Mouse (Mus musculus): ENCODE results near the gene 4930452B06Rik. TPM values are rescaled to one million over a fixed set of nuclear protein-coding genes. Genes with fewer than 3 reads are reported as not detected.

4930452B06Rik gene
- total RNA-seq, 4 experiments from 2014 or later = 0.12 TPM; not detected in 3

GRCm38 (mm10) chr14:8525232-8525631 is 140.8 kb downstream of the 4930452B06Rik start:
- DNase-seq (ENCODE audit: low spot score in 2 of 2) = no peak

GRCm38 (mm10) chr14:8517681-8518080 is 148.4 kb downstream of the 4930452B06Rik start:
- no peak for DNase-seq (ENCODE audit: low spot score in 2 of 2)

- DNase-seq (ENCODE audit: low spot score in 2 of 2) = no peak
Measured at GRCm38 (mm10) chr14:8514071-8514470, 152.0 kb downstream of the 4930452B06Rik start.

- no peak for DNase-seq (ENCODE audit: low spot score in 2 of 2)
Measured at GRCm38 (mm10) chr14:8511276-8511675, 154.8 kb downstream of the 4930452B06Rik start.

GRCm38 (mm10) chr14:8510288-8510959 is 155.6 kb downstream of the 4930452B06Rik start:
- DNase-seq (ENCODE audit: low spot score in 2 of 2) = no peak

GRCm38 (mm10) chr14:8508669-8509068 is 157.4 kb downstream of the 4930452B06Rik start:
- DNase-seq (ENCODE audit: low spot score in 2 of 2) = no peak

DNA sequence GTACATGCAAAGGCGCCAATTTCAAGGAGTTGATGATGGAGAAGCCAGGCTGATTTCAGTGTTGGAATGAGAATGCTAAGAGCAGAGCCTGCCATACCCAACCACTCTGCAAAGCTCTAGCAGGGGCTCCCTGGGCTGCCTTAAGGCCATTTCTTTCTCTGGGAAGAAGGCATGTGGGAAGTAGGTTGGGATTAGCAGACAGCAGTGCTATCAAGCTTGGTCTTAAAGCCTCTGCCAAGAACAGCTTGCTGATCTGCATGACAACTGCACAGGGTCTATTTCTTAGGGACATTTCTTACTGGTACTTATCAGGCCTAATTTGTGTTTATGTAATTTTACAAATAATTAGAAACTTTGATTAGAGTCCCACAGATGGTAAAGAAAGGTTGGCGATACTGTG is 161.8 kb downstream of the 4930452B06Rik start:
- DNase-seq (ENCODE audit: low spot score in 2 of 2) = no peak

DNA sequence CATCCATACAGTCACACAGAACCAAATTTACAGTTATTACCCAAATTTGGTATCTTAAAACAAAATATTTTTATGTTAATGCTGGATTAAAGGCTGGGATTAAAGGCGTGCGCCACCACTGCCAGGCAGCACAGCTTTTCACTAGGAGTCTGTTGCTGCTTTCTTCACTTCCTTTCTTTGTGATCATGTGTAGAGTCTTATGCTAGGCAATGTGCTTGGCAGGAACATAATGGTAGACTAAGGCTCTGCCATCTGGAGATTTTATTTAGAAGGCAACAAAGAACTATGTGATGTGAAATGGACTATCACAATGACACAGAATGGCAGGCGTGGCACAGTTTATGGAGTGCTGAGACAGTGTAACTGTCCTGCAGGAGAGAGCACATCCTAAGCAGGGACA is 162.7 kb downstream of the 4930452B06Rik start:
- DNase-seq (ENCODE audit: low spot score in 2 of 2) = no peak

GRCm38 (mm10) chr14:8502496-8502895 is 163.5 kb downstream of the 4930452B06Rik start:
- DNase-seq (ENCODE audit: low spot score in 2 of 2) = no peak

GRCm38 (mm10) chr14:8495691-8496090 is 170.3 kb downstream of the 4930452B06Rik start:
- no peak for DNase-seq (ENCODE audit: low spot score in 2 of 2)

- no peak for DNase-seq (ENCODE audit: low spot score in 2 of 2)
Measured at GRCm38 (mm10) chr14:8494952-8495351, 171.1 kb downstream of the 4930452B06Rik start.

DNA sequence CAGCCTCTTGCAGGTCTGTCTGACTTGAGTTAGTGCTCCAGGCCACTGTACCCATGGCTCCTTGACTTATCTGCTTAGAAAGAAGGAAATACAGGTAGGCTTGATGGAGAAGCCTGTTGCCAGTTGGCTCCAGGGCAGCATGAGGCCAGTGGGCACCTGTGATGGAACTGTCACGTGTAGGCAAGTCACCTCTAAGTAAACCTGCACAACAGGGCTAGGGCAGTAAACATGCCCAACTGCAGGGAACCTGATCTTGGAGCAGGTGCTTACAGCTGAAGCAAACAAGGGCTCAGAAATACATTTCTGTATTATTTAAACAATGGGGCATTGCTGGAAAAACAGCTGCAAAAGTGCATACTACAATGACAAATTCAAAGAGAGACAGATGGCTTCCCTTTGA is 171.8 kb downstream of the 4930452B06Rik start:
- no peak for DNase-seq (ENCODE audit: low spot score in 2 of 2)

- no peak for DNase-seq (ENCODE audit: low spot score in 2 of 2)
Measured at GRCm38 (mm10) chr14:8478098-8478497, 187.9 kb downstream of the 4930452B06Rik start.

DNA sequence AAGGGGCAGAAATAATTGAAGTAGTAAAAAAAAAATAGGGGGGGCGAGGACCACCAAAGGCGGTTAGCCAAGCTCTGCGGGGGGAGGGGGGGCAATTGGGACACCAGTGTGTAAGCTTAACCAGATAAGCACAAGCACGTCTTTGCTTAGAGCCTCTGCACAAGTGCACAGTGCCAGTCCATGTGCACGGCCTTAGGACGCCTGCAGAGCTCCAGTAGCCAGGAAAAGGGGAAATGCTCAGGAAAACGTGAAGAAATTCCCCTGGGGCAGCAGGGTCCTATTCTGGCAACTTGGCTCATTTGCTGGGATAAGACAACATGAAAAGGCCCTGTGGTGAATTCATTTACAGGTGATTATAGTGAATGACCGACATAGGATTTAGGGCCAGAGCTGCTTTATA is 188.7 kb downstream of the 4930452B06Rik start:
- DNase-seq (ENCODE audit: low spot score in 2 of 2) = no peak

GRCm38 (mm10) chr14:8476606-8477005 is 189.4 kb downstream of the 4930452B06Rik start:
- no peak for DNase-seq (ENCODE audit: low spot score in 2 of 2)

GRCm38 (mm10) chr14:8475851-8476250 is 190.2 kb downstream of the 4930452B06Rik start:
- DNase-seq (ENCODE audit: low spot score in 2 of 2) = no peak

DNA sequence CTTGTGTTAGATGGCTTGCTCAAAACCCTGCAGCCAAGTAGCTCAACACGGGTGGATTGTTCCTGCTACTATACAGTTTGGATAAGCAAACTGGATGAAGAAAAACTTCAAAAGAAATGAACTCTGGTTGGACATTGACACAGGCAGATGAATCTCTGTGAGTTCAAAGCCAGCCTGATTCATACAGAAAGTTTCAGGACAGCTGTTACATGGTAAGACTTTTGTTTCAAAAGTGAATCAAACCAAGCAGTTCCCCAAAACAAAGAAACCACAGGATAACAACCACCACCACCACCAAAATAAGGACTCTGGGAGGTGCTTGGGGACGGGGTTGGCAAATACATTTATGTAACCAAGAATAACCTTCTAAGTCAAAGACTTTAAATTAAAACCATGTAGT is 193.2 kb downstream of the 4930452B06Rik start:
- DNase-seq (ENCODE audit: low spot score in 2 of 2) = no peak

DNA sequence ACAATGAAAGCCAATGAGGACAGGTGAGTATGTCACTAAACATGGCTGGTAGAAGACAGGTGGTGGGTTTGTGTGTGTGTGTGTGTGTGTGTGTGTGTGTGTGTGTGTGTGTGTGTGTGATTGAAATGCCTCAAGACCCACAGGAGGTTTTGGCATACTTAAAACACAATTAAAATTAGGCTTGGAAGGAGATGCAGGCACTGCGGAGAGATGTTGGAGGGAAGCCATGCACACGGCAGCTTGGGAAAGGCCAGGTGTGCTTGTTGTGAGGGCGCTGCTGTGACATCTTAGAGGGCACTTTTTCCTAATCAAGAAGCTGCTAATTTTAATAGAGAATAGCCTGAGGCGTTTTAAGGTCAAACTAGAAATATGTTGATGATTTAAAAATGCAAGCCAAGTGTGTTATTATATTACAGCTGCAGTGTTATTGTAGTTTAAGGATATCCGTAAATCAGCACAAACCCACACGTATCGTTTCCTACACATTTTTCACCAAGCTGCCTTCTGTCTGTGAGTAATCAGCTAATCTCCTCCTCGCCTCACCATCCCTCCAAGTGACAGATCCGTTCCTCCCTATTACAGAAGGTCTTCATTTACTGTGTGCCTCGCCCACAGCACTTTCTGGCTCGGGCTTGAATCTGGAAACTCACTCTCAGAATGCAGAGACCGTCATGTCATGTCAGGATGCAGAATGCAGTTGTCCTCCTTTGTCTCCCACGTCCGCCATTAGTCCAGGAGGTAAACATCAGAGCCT is 201.5 kb downstream of the 4930452B06Rik start:
- no peak for DNase-seq (ENCODE audit: low spot score in 2 of 2)

GRCm38 (mm10) chr14:8462973-8463372 is 203.1 kb downstream of the 4930452B06Rik start:
- DNase-seq (ENCODE audit: low spot score in 2 of 2) = no peak

DNA sequence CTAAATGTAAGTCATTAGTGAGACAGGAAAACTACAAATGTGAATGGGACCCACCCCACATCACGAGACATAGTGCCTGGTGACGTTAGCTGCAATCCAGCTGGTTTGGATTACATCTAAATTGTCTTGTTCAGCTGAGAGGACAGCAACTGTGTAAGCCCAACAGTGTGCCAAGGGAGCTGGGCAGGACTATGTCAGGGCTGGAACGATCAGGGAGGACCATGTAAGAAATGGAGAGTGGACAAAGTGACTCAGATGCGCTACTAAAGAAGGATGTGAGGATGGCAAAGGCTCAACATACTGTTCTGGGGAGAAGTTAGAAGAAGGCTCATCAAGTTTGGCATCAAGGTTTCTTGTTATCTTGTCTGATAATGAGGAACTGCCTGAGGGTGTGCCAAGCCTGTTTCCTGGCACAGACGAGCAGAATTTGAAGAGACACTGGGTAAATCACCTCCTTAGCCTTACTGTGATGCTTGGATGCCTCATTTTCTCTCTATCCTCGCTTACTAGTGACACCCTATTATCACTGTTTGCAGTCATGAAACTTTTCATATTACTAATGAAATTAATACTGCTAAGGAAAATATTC is 203.6 kb downstream of the 4930452B06Rik start:
- no peak for DNase-seq (ENCODE audit: low spot score in 2 of 2)

DNA sequence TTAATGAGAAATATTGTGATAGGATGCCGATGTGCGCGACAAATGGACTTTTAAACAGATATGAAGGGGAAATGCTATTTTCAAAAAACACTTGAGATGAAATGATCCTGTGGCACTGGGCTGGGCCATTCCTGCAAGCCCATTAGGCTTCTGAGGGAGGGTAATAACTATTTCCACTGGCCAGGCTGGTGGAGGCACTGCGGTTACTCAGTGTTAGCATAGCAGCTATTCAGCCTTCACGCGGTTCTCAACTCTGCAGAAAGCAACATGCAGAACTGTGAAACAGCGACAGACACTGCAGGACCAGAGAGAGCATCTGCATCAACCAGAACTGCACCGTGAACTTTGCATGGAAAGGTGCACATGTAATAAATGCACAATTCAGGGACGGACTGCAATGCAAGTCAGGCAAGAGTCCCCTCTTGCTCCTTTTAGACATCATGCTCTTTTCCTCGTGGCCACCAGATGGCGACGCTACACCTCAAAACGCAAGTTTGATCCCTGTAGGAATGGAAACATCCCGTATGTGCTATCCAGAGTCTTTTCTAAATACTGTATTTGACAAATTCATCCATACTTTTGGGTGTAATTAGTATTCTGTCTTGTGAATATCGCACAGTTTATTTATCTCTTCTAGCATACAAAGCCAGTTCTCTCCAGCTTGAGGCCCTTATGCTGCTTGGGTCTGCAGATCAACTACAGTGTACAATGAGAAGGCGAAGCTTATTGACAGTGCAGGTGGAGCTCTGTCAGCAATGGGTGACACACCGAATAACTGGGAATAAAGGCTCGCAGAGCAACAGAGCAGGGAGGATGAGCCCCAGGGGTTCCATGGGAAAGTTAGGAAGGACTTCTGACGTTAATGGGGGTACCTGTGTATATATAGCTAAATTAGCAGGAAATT is 205.6 kb downstream of the 4930452B06Rik start:
- DNase-seq (ENCODE audit: low spot score in 2 of 2) = no peak

All from gastrocnemius, adult 8-10 months (tissue).